Mouse (Mus musculus): Measurements from ENCODE around the gene Brsk2.

Brsk2 gene

GRCm38 (mm10) chr7:142030073-142030472 is 80.5 kb downstream of the Brsk2 start:
- DNase-seq (ENCODE audit: low read depth, low spot score): no peak

GRCm38 (mm10) chr7:142034198-142034597 is 84.6 kb downstream of the Brsk2 start:
- DNase-seq (ENCODE audit: low read depth, low spot score): no peak

DNA sequence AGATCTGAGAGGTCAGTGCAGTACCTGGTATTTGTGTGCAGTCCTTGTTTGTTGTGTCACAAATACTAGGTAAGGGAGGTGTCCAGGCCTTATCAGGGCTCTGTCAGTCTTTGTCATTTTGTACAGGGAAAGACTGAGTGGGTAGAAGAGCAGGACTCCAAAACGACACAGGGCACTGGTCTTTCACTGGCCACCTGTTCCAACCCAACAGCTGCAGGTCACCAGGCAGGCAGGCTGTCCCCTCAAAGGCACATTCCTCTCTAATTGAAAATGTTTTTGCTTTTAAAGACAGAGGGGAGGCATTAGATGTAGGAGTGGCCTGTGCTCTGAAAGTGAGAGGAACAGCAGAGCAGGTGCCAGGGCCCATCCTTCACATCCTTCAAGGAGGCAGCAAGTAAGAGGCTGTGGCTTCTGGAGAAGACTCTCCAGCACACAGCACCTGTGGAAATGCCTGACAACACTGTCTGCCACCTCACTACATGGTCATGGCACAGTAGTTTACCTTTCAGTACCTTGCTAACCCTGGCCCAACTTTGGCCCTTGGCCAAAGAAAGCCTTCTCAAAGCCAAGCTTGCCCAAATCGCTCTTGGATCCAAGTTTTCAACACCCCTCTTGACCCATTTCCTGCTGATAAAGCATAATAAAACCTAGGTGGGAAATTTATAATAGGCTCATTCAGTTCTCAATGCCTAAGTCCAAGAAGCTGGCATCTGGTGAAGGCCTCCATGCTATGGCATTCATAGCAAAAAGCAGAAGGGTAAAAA is 85.7 kb downstream of the Brsk2 start:
- DNase-seq (ENCODE audit: low read depth, low spot score): no peak

DNA sequence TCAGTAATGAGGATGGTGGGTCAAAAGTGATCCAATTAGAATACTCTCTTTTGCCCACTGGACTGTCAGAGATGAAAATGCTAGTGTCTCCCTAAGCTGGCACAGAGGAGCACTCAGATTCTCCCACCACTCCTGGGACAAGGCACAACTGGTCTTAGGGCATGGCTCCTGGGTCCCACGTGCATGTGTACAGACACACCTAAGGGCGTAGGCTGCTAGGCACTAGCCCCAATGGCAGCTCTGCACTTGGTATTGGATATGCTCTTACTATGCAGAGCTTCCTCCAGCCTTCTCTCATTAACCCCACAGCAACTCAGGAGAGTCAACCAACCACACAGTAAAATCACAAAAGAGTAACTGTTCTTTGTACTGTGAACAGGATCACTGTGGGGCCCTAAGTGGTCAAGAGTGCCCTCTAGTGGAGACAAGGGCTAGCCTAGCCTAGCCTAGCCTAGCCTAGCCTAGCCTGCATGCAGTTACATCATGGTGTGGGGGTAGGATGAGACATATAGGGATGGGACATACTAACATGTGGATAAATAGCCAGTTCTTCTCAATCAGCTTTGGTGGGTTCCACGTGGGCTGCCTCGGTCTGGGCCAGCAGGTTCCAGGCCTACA is 88.1 kb downstream of the Brsk2 start:
- peak; percentile 48 for DNase-seq (ENCODE audit: low read depth, low spot score)

- DNase-seq (ENCODE audit: low read depth, low spot score): no peak
Measured at GRCm38 (mm10) chr7:142040756-142041155, 91.2 kb downstream of the Brsk2 start.

GRCm38 (mm10) chr7:142045344-142045743 is 95.8 kb downstream of the Brsk2 start:
- DNase-seq (ENCODE audit: low read depth, low spot score): no peak

GRCm38 (mm10) chr7:142045932-142046331 is 96.4 kb downstream of the Brsk2 start:
- DNase-seq (ENCODE audit: low read depth, low spot score): no peak

- DNase-seq (ENCODE audit: low read depth, low spot score): no peak
Measured at GRCm38 (mm10) chr7:142050536-142050935, 101.0 kb downstream of the Brsk2 start.
